Mouse (Mus musculus) heart, postnatal 0 days (tissue): ENCODE data around the gene Espn.

Source experiments
- CTCF ChIP-seq: IDR thresholded peaks from 2 replicates; pipeline ENCODE4 v1.5.1; 2016; ENCODE audit warnings: antibody characterized with exemption, control low read depth, low read depth
- EP300 ChIP-seq: IDR thresholded peaks from 2 replicates; pipeline ENCODE4 v1.6.1; 2016; ENCODE audit warnings: antibody characterized with exemption, low read depth

- TF ChIP-seq CTCF: peak; percentile 30; the same call in 1 of the 2 replicates
- TF ChIP-seq EP300: no peak
Observed at GRCm38 (mm10) chr4:152130771-152131653, 21.2 kb downstream of the Espn start.
